Mouse (Mus musculus): Measurements from ENCODE around the gene Rora. TPM values are rescaled to one million over a fixed set of nuclear protein-coding genes. Genes with fewer than 3 reads are reported as not detected.

Rora gene
- total RNA-seq, 1 experiment from 2014 or later = 0.70 TPM

GRCm38 (mm10) chr9:68735886-68736285 lies 82.3 kb downstream of the Rora start:
- ATAC-seq (ENCODE audit: extremely low read depth, insufficient number of reproducible peaks, low FRiP score, poor library complexity, severe bottlenecking) = no peak

- ATAC-seq (ENCODE audit: extremely low read depth, insufficient number of reproducible peaks, low FRiP score, poor library complexity, severe bottlenecking) = no peak
Measured at GRCm38 (mm10) chr9:68737197-68737736, 83.7 kb downstream of the Rora start.

GRCm38 (mm10) chr9:68745931-68746646 lies 92.5 kb downstream of the Rora start:
- no peak for ATAC-seq (ENCODE audit: extremely low read depth, insufficient number of reproducible peaks, low FRiP score, poor library complexity, severe bottlenecking)

- no peak for ATAC-seq (ENCODE audit: extremely low read depth, insufficient number of reproducible peaks, low FRiP score, poor library complexity, severe bottlenecking)
Measured at GRCm38 (mm10) chr9:68756976-68757375, 103.4 kb downstream of the Rora start.

GRCm38 (mm10) chr9:68759324-68759723 lies 105.7 kb downstream of the Rora start:
- no peak for ATAC-seq (ENCODE audit: extremely low read depth, insufficient number of reproducible peaks, low FRiP score, poor library complexity, severe bottlenecking)

GRCm38 (mm10) chr9:68760329-68760728 lies 106.7 kb downstream of the Rora start:
- ATAC-seq (ENCODE audit: extremely low read depth, insufficient number of reproducible peaks, low FRiP score, poor library complexity, severe bottlenecking) = no peak

- ATAC-seq (ENCODE audit: extremely low read depth, insufficient number of reproducible peaks, low FRiP score, poor library complexity, severe bottlenecking) = no peak
Measured at GRCm38 (mm10) chr9:68760876-68761275, 107.3 kb downstream of the Rora start.

GRCm38 (mm10) chr9:68761672-68762071 lies 108.1 kb downstream of the Rora start:
- ATAC-seq (ENCODE audit: extremely low read depth, insufficient number of reproducible peaks, low FRiP score, poor library complexity, severe bottlenecking) = no peak

- no peak for ATAC-seq (ENCODE audit: extremely low read depth, insufficient number of reproducible peaks, low FRiP score, poor library complexity, severe bottlenecking)
Measured at GRCm38 (mm10) chr9:68765595-68765994, 112.0 kb downstream of the Rora start.

GRCm38 (mm10) chr9:68769638-68770037 lies 116.1 kb downstream of the Rora start:
- no peak for ATAC-seq (ENCODE audit: extremely low read depth, insufficient number of reproducible peaks, low FRiP score, poor library complexity, severe bottlenecking)

GRCm38 (mm10) chr9:68771383-68771782 lies 117.8 kb downstream of the Rora start:
- ATAC-seq (ENCODE audit: extremely low read depth, insufficient number of reproducible peaks, low FRiP score, poor library complexity, severe bottlenecking) = no peak

- no peak for ATAC-seq (ENCODE audit: extremely low read depth, insufficient number of reproducible peaks, low FRiP score, poor library complexity, severe bottlenecking)
Measured at GRCm38 (mm10) chr9:68773770-68774169, 120.2 kb downstream of the Rora start.

GRCm38 (mm10) chr9:68782011-68782410 lies 128.4 kb downstream of the Rora start:
- ATAC-seq (ENCODE audit: extremely low read depth, insufficient number of reproducible peaks, low FRiP score, poor library complexity, severe bottlenecking) = no peak

GRCm38 (mm10) chr9:68782604-68783003 lies 129.0 kb downstream of the Rora start:
- ATAC-seq (ENCODE audit: extremely low read depth, insufficient number of reproducible peaks, low FRiP score, poor library complexity, severe bottlenecking) = no peak

GRCm38 (mm10) chr9:68783246-68783645 lies 129.7 kb downstream of the Rora start:
- ATAC-seq (ENCODE audit: extremely low read depth, insufficient number of reproducible peaks, low FRiP score, poor library complexity, severe bottlenecking) = no peak

GRCm38 (mm10) chr9:68786614-68787293 lies 133.2 kb downstream of the Rora start:
- no peak for ATAC-seq (ENCODE audit: extremely low read depth, insufficient number of reproducible peaks, low FRiP score, poor library complexity, severe bottlenecking)

- no peak for ATAC-seq (ENCODE audit: extremely low read depth, insufficient number of reproducible peaks, low FRiP score, poor library complexity, severe bottlenecking)
Measured at GRCm38 (mm10) chr9:68787665-68788064, 134.1 kb downstream of the Rora start.

GRCm38 (mm10) chr9:68790922-68791321 lies 137.3 kb downstream of the Rora start:
- ATAC-seq (ENCODE audit: extremely low read depth, insufficient number of reproducible peaks, low FRiP score, poor library complexity, severe bottlenecking) = no peak

- no peak for ATAC-seq (ENCODE audit: extremely low read depth, insufficient number of reproducible peaks, low FRiP score, poor library complexity, severe bottlenecking)
Measured at GRCm38 (mm10) chr9:68791982-68792540, 138.5 kb downstream of the Rora start.

GRCm38 (mm10) chr9:68795314-68795713 lies 141.7 kb downstream of the Rora start:
- no peak for ATAC-seq (ENCODE audit: extremely low read depth, insufficient number of reproducible peaks, low FRiP score, poor library complexity, severe bottlenecking)
